Mouse (Mus musculus) heart, embryonic 14.5 days (tissue): ENCODE measurements around the gene Tmc2. TPM values are rescaled to one million over a fixed set of nuclear protein-coding genes. Genes with fewer than 3 reads are reported as not detected.

ENCODE experiments used
- ATAC-seq: fragments of 200-750 bp; cut with Nextera tagmentation; 2 replicates; pipeline ENCODE4 v1.8.0; 2017; ENCODE audit warnings: low read depth, moderate TSS enrichment; ENCODE audit not compliant: insufficient number of reproducible peaks, insufficient read depth, low FRiP score
- H3K27ac ChIP-seq, 2 experiments: fragments of 200-500 bp in 1 of 2; fragments of 300-500 bp in 1 of 2; sonication (generic) in 1 of 2; replicated peaks in 1 of 2; 2 replicates each; pipeline ENCODE4 v1.5.1; 2012 to 2014; ENCODE audit warnings: low read depth in 2 of 2, low read length in 2 of 2, control low read depth in 1 of 2, mild to moderate bottlenecking in 1 of 2, mixed read lengths in 1 of 2; ENCODE audit not compliant: control insufficient read depth in 1 of 2, insufficient read depth in 1 of 2
- H3K27me3 ChIP-seq: fragments of 300-500 bp; sonication (generic); 2 replicates; pipeline ENCODE4 v1.6.1; 2014; ENCODE audit warnings: mild to moderate bottlenecking, low read length, control low read depth; ENCODE audit not compliant: control insufficient read depth, insufficient read depth
- H3K36me3 ChIP-seq: fragments of 300-500 bp; sonication (generic); 2 replicates; pipeline ENCODE4 v1.6.1; 2014; ENCODE audit warnings: mild to moderate bottlenecking, control low read depth, low read length, mixed read lengths; ENCODE audit not compliant: control insufficient read depth, insufficient read depth
- H3K4me1 ChIP-seq, 2 experiments: fragments of 200-500 bp in 1 of 2; fragments of 300-500 bp in 1 of 2; sonication (generic) in 1 of 2; 2 replicates each; pipeline ENCODE4 v1.6.1; 2012 to 2014; ENCODE audit warnings: low read length in 2 of 2, control low read depth in 1 of 2, mixed read lengths in 1 of 2; ENCODE audit not compliant: control insufficient read depth in 2 of 2, insufficient read depth in 2 of 2
- H3K4me2 ChIP-seq: fragments of 300-500 bp; sonication (generic); 2 replicates; pipeline ENCODE4 v1.6.1; 2014; ENCODE audit warnings: mild to moderate bottlenecking, low read length
- H3K4me3 ChIP-seq, 2 experiments: fragments of 200-500 bp in 1 of 2; fragments of 300-500 bp in 1 of 2; sonication (generic) in 1 of 2; 2 replicates each; pipeline ENCODE4 v1.5.1; 2012 to 2014; ENCODE audit warnings: low read length in 2 of 2, mild to moderate bottlenecking in 2 of 2, control low read depth in 1 of 2, low read depth in 1 of 2, moderate library complexity in 1 of 2; ENCODE audit not compliant: control insufficient read depth in 1 of 2, insufficient read depth in 1 of 2
- H3K9ac ChIP-seq: fragments of 300-500 bp; sonication (generic); 2 replicates; pipeline ENCODE4 v1.6.1; 2014; ENCODE audit warnings: mild to moderate bottlenecking, low read length
- H3K9me3 ChIP-seq: fragments of 300-500 bp; sonication (generic); 2 replicates; pipeline ENCODE4 v1.6.1; 2016; ENCODE audit warnings: low read length, control low read depth; ENCODE audit not compliant: control insufficient read depth
- WGBS: fragments of 180-500 bp; shearing (Covaris S2); extraction: QIAGEN DNeasy Blood & Tissue Kit; methylation state at CpG from one replicate; pipeline ENCODE4 v1.1.7; 2014; 5-methylcytosine and 5-hydroxymethylcytosine counted together
- polyA plus RNA-seq: library from polyadenylated mRNA; unstranded; fragments of >200 nt; fragmentation: Nextera tagmentation; extraction: Ambion mirVana; gene quantifications from 2 replicates; pipeline ENCODE4 v1.2.1, GENCODE M21; 2014

Tmc2 gene
- polyA plus RNA-seq, 1 experiment from 2014 or later = not detected

DNA sequence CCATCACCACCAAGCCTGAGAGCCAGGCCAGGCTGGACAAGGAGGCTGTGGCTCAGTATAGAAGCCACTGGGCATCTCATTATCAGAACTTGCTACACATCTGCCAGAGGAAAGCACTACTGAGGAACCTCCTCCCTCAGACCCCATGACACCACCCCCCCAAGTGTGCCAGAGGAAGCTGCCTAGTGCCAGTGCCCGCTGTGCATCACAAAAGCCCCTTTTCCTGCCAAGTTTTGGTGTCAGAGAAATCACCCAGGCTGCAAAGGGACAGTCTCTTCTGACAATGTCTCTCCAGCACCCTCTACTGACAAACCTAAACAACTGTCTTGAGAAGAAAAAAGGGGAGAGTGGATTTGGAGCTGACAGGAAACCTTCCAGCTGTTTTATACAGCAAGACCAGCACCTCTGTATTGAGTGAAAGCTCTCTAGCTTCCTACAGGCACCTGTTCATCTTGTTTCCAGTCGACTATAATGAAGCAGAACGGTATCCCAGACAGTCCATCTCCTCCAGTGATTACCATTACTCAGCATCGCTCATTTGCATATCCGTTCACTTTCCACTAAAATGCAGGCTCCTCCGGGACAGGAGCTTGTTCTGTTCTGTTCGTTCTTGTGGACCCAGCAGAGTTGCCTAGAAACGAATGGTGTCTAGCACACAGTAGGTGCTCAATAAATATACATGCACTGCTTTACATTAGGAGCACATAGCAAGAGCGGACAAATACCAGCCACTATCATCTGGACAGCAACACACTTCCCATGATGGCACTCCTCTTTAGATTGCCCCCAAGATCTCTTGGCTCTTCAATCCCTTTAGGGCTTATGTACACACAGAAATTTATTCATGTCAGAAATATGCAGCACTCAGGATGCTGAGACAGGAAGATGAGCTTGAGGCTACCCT lies 28.4 kb upstream of the Tmc2 start:
- Histone ChIP-seq H3K9ac (no peak overlapping the region), H3K9me3 (no peaks in the 10 kb centered on the region), H3K4me1 (no peaks in the 10 kb centered on the region), H3K27ac (no peak overlapping the region), H3K4me3 (no peak overlapping the region), H3K36me3 (peaks cover 52% of the 10 kb centered on the region), H3K4me2 (no peak overlapping the region), H3K27me3 (no peaks in the 10 kb centered on the region)
- WGBS = 66% methylated on average over 9 of the region's 9 CpGs
- ATAC-seq = no peak

DNA sequence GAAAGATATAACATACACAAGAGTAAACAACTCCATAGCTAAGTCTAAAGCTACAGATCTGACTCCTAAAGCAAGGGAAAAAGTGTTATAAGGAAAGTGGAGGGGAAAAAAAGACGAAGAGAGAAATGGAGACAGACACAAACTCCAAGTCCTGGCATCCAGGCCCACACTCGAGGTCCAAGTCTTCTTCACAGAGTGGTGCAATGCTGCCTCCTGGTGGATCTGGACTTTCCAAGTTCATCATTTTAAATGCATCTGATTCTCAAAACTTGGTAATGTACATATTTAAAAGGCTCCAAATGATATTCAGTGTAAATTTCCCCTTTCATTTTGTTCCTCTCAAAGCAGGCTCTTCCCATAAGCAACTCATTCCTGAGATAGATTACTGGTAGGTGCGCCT lies 27.1 kb upstream of the Tmc2 start:
- H3K36me3 ChIP-seq = peaks cover 65% of the 10 kb centered on the region
- no peak for ATAC-seq

DNA sequence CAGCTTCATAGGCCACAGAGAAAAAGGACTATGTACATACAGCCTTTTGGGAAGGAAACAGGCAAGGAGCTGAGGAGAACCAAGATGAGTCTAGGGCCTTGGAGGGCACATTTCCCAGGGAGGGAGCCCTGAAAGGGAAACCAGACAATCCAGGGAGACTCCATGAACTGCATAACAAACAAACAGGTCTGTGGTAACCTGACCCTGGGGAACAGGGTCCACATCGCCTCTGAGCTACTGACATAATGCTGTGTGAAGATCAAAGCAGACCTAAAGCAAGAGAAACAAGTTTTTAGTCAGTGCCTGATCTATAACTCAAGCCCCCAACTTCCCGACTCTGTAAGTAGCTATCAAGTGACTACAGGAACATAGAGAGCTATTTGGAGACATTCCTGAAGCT lies 23.3 kb upstream of the Tmc2 start:
- no peak overlapping the region for H3K4me2 ChIP-seq
- WGBS = 76% methylated on average over 2 of the region's 2 CpGs
- H3K4me1 ChIP-seq = peaks cover 0 to 2% of the 10 kb centered on the region in 2 experiments; a peak in 3 of 4 replicates
- H3K4me3 ChIP-seq = no peak overlapping the region
- no peak overlapping the region for H3K9ac ChIP-seq
- no peaks in the 10 kb centered on the region for H3K9me3 ChIP-seq
- H3K36me3 ChIP-seq = peaks cover 98% of the 10 kb centered on the region
- H3K27me3 ChIP-seq = no peaks in the 10 kb centered on the region
- H3K27ac ChIP-seq = no peak overlapping the region
- ATAC-seq = no peak

More for the DNA sequence above, 27.1 kb upstream of the Tmc2 start:
- H3K9me3 ChIP-seq = no peaks in the 10 kb centered on the region
- H3K9ac ChIP-seq = no peak overlapping the region
- WGBS = 46% methylated on average over 3 of the region's 3 CpGs
- no peaks in the 10 kb centered on the region for H3K27me3 ChIP-seq
- no peak overlapping the region for H3K4me2 ChIP-seq
- no peaks in the 10 kb centered on the region for H3K4me1 ChIP-seq
- no peak overlapping the region for H3K27ac ChIP-seq
- no peak overlapping the region for H3K4me3 ChIP-seq

DNA sequence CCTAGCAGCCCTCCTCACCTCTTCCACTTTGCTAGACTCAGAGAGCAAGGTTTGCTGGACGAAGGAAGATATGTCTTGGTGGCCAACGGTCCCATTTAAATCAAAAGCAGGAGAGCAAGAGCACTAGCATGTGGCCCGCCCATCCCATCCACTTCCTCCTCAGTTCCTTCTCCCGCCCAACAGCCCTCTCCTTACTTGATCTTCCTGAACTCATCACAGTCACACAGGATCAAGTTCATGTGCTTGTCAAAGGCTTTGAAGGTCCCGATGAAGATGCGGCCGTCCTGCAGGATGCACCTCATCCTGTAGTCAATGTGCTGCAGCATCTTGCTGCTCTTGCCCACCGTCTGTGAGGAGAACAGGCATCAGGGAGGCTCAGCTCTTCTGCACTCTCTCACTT lies 18.2 kb upstream of the Tmc2 start:
- WGBS = 67% methylated on average over 8 of the region's 8 CpGs
- peak overlapping the region; percentile 100; the same call in 1 of the 2 replicates for H3K9ac ChIP-seq
- no peak overlapping the region for H3K27ac ChIP-seq
- ATAC-seq = no peak
- peaks cover 52% of the 10 kb centered on the region for H3K36me3 ChIP-seq
- peak overlapping the region; percentile 87 for H3K4me2 ChIP-seq
- H3K4me3 ChIP-seq = peak overlapping the region in 1 of 2 experiments; percentile 1; a peak in 1 of 4 replicates
- peaks cover 3 to 20% of the 10 kb centered on the region in 2 experiments for H3K4me1 ChIP-seq
- H3K27me3 ChIP-seq = no peaks in the 10 kb centered on the region
- no peaks in the 10 kb centered on the region for H3K9me3 ChIP-seq

DNA sequence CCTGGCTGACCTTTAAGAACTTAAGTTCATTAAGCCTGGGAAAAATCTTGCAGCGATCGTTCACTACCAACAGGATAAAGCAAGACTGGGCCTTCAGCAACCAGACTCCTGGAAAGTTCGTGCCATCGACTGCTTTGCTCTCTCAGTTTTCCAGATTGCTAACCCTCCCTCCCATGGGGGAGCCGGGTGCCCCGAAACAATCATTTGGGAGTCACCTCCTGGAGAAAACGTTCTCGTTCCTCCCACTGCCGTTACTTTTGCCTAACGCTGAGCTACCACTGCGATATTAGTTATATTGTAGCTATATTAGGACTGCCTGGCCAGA lies 16.7 kb upstream of the Tmc2 start:
- H3K9me3 ChIP-seq = 0 out of 2 replicates have a peak, but pooled peaks cover 3% of the 10 kb centered on the region
- H3K27ac ChIP-seq = peak overlapping the region; percentile 87 to 96
- H3K27me3 ChIP-seq = no peaks in the 10 kb centered on the region
- H3K4me1 ChIP-seq = peaks cover 3 to 20% of the 10 kb centered on the region in 2 experiments
- H3K4me2 ChIP-seq = peak overlapping the region; percentile 87
- ATAC-seq = no peak
- H3K36me3 ChIP-seq = peaks cover 37% of the 10 kb centered on the region
- 0% methylated on average over 11 of the region's 11 CpGs for WGBS
- H3K4me3 ChIP-seq = peak overlapping the region; percentile 87 to 98
- H3K9ac ChIP-seq = peak overlapping the region; percentile 100

DNA sequence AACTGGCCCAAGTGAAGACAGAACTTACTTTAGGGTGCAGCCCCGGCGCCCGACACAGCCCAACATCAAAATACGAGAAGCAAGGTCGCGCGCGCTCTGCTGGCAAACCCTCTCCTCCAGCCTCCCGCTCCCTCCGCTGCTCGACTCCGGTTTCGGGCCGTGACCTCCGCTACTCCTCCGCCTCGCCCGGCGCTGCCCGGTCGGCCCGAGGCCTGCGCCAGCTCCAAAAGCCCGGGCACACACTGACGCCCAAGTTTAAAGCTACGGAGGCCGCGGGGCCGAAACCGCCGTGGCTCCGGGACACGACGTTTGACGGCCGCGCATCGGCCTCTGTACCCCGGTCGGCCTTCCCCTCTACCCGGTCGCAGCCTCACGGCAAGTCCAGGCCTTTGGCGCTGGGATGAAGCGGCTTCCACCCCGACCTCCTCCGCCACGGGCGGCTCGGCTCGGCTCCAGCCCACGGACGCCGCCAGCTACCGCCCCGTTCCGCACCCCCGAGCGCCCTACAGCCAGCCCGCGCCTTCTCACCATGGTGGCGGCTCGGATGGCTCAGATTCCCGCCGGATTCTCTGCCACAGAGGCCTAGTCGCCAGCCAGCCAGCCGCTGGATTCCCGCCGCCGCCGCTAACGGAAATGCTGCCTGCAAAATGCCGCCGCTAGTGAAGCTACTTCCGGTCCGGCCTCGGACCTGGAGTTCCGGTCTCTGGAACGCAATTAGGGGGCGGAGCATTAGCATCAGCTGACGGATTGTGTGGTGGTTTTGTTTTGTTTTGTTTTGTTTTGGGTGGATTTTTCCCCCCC lies 16.1 kb upstream of the Tmc2 start, which contains the start of gene Snrpb:
Snrpb (minus strand) TSS at position 698 of the 801 bp plus-strand sequence.
- H3K4me1 ChIP-seq = peaks cover 3 to 20% of the 10 kb centered on the region in 2 experiments
- WGBS = under 1% methylated on average over 79 of the region's 81 CpGs
- H3K4me3 ChIP-seq = peak within 1 kb of the TSS; percentile 87 to 98
- no peaks in the 10 kb centered on the region for H3K27me3 ChIP-seq
- H3K9ac ChIP-seq = peak within 1 kb of the TSS; percentile 100
- peak; percentile 87; the same call in 1 of the 2 replicates for ATAC-seq
- H3K4me2 ChIP-seq = peak within 1 kb of the TSS; percentile 87
- peaks cover 32% of the 10 kb centered on the region for H3K36me3 ChIP-seq
- H3K9me3 ChIP-seq = 0 out of 2 replicates have a peak, but pooled peaks cover 3% of the 10 kb centered on the region
- H3K27ac ChIP-seq = peak within 1 kb of the TSS; percentile 87 to 96

DNA sequence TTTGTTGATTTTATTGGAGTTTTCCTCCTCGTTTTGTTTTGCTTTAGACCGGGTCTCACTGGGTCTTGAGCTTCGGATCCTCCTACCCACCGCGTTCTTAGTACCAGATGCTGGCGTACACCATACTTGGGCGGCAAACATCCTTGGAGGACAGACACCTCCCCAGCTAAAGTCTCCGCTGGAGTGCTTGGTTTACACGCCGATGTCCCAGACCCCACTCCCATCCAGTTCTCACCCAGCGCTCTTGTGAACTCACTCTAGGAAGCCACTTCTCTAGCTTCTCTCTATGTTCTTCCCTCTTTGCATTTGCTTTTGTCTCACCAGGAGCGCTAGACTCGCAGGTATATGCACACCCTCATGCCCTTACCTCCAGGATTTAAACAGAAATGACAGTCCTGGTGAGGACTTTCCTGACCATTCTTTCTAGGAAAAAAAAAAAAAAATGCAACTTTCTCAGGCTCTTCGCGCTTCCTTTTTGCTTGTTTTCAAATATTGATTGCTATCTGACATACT lies 15.4 kb upstream of the Tmc2 start:
- Histone ChIP-seq H3K4me2 (peak overlapping the region; percentile 87), H3K27me3 (no peaks in the 10 kb centered on the region), H3K27ac (peak overlapping the region; percentile 31 to 96), H3K9ac (peak overlapping the region; percentile 100), H3K9me3 (0 out of 2 replicates have a peak, but pooled peaks cover 3% of the 10 kb centered on the region), H3K4me1 (peaks cover 3 to 20% of the 10 kb centered on the region in 2 experiments), H3K4me3 (peak overlapping the region; percentile 87 to 98), H3K36me3 (peaks cover 25% of the 10 kb centered on the region)
- WGBS = 2% methylated on average over 15 of the region's 15 CpGs
- ATAC-seq = peak; percentile 38; the same call in 1 of the 2 replicates
